In the genomic region with DNA sequence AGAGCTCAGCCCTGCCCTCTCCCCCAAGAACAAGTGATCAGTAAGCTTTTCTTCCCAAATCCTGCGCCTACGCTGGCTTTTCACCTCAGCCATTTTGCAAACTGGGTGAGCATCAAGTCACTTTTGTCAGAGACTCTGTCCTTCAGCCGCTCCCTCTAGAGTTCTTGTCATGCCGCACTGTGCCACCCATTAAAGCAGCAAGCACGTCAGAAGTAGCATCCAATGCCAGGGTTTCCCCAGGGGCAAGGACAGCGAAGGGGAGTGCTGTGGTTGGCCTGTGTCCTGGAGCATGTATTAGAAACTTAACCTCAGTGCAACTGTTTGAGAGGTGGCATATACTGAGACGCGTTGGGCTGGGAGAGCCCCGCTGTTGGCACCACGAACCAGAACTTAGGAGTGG, we compare ENCODE assay signal across 16 mouse cellular contexts. TPM values are rescaled to one million over a fixed set of nuclear protein-coding genes. Genes with fewer than 3 reads are reported as not detected.
DNase-seq lines count a peak whose midpoint lies in the region; TF ChIP-seq lines count a peak whose summit lies in the region.
"Had no signal": no experiment of that assay in that cellular context is flagged by ENCODE, and none has a peak within 500 bp of the region (broad histone marks: within the 10 kb centered on the region; RNA-seq: fewer than 3 reads in every experiment).

No protein-coding gene starts in this region.

- no peaks in the 10 kb centered on the region for H3K27me3 ChIP-seq in testis, adult 2 months (ENCODE audit: control insufficient read depth, insufficient read depth, low read length)
- no peaks in the 10 kb centered on the region for H3K27me3 ChIP-seq in hindbrain, embryonic 10.5 days (ENCODE audit: insufficient read depth, poor library complexity, severe bottlenecking)

- H3K36me3 ChIP-seq in testis, adult 2 months (ENCODE audit: control insufficient read depth, insufficient read depth, low read length), result no peaks in the 10 kb centered on the region
- H3K36me3 ChIP-seq in macrophage (ENCODE audit: inconsistent target), result peaks cover 9% of the 10 kb centered on the region
- H3K36me3 ChIP-seq in hindbrain, embryonic 10.5 days, result no peaks in the 10 kb centered on the region

- H3K9me3 ChIP-seq in hindbrain, embryonic 10.5 days, result no peaks in the 10 kb centered on the region

- H3K27ac ChIP-seq in testis, adult 2 months (ENCODE audit: control insufficient read depth, insufficient read depth, low read depth, low read length), result no peak overlapping the region
- peak overlapping the region; percentile 98 for H3K27ac ChIP-seq in macrophage
- H3K27ac ChIP-seq in hindbrain, embryonic 10.5 days, result no peak overlapping the region
- H3K27ac ChIP-seq: hindbrain, postnatal 0 days had no signal

- peak overlapping the region; percentile 58 for H3K4me3 ChIP-seq in testis, adult 2 months (ENCODE audit: control insufficient read depth, low read depth, low read length)
- peak overlapping the region; percentile 46 for H3K4me3 ChIP-seq in macrophage (ENCODE audit: inconsistent target)
- no peak overlapping the region for H3K4me3 ChIP-seq in hindbrain, embryonic 10.5 days

- 70% methylated on average over 10 of the region's 10 CpGs for WGBS in macrophage (ENCODE audit: missing documents)
- 88% methylated on average over 10 of the region's 10 CpGs for WGBS in hindbrain, embryonic 10.5 days

- H3K4me1 ChIP-seq in testis, adult 2 months (ENCODE audit: control insufficient read depth, insufficient read depth, low read length), result peaks cover 7% of the 10 kb centered on the region
- H3K4me1 ChIP-seq in hindbrain, embryonic 10.5 days (replicated peaks), result peaks cover 5% of the 10 kb centered on the region; the same call in 1 of the 2 replicates

- no peak for TF ChIP-seq POLR2A in testis, adult 2 months (IDR thresholded peaks at IDR 0.05; ENCODE audit: control insufficient read depth, low read depth, low read length)

- H3K79me2 ChIP-seq in macrophage (ENCODE audit: inconsistent target), result peaks cover 57% of the 10 kb centered on the region

- DNase-seq in kidney, adult 9 months, result peak; percentile 18
- no peak for DNase-seq in kidney, postnatal 25 days
- no peak for DNase-seq in testis, postnatal 14 days (ENCODE audit: low spot score)
- no peak for DNase-seq in cerebellum, postnatal 4 days (ENCODE audit: low spot score in 2 of 2)
- DNase-seq in hindbrain, embryonic 10.5 days (ENCODE audit: low spot score), result no peak
- DNase-seq in testis, postnatal 10 days (ENCODE audit: low spot score), result no peak
- DNase-seq: cerebellum, postnatal 10 days; gastrocnemius, postnatal 14 days; heart, postnatal 36 days; kidney, adult 2 months; kidney, postnatal 4 days; right cerebral cortex, postnatal 25 days; thymus, postnatal 36 days had no signal

- no peak for TF ChIP-seq CTCF in testis, adult 2 months (IDR thresholded peaks at IDR 0.05; ENCODE audit: control insufficient read depth, insufficient read depth, insufficient replicate concordance, low read depth, low read length)

RNA-seq across cellular contexts. Expression of gene Ly86, which starts 0.8 kb away (rescaled TPM):
- 0.48 and 0.75 TPM in 2 replicates for polyA plus RNA-seq in testis, adult 2 months (2012; rRNA removed)
- total RNA-seq in macrophage (2018; cell fraction: chromatin; rRNA removed), result 100 to 1,000 TPM in 9 of 26 experiments, 10 to 100 TPM in 16, 1 to 10 TPM in 1; 10.0 to 200 (median 76.7) TPM
- 100 to 1,000 TPM; 133 to 424 (median 221) TPM for total RNA-seq in macrophage (2018; cell fraction: cytosol; rRNA removed)
- total RNA-seq in macrophage (2018; cell fraction: nucleus; rRNA removed), result 100 to 1,000 TPM in 16 of 26 experiments, 10 to 100 TPM in 10; 43.3 to 294 (median 128) TPM
- 192 to 352 TPM (median 335 TPM) in 3 replicates for polyA plus RNA-seq in macrophage (2018)
- polyA plus RNA-seq in hindbrain, embryonic 10.5 days (2016; fragmentation: Nextera tagmentation; extraction: Ambion mirVana), result 4.9 and 5.5 TPM in 2 replicates

Comparison
In these comparisons a context has a peak if more than half of its experiments do, and no peak if none do; other contexts are left out.
1. RNA of gene Ly86, which starts 0.8 kb away (polyA plus RNA-seq): 192 to 352 TPM in macrophage; 4.9 to 5.5 TPM in hindbrain, embryonic 10.5 days and 0.48 to 0.75 TPM in testis, adult 2 months; every median in the first group is over 10 times any median in the second.